Mouse (Mus musculus) CH12.LX (cell line): ENCODE results near the gene C77080. TPM values are rescaled to one million over a fixed set of nuclear protein-coding genes. Genes with fewer than 3 reads are reported as not detected.

Experiments
- DNase-seq: peaks from one replicate; pipeline ENCODE4 v3.0.0-alpha.2; 2013; ENCODE audit errors: extremely low read depth
- H3K27ac ChIP-seq: 2 replicates; pipeline ENCODE4 v1.5.1; 2012; ENCODE audit warnings: low read depth, mild to moderate bottlenecking, control low read depth, moderate library complexity; ENCODE audit not compliant: insufficient read depth
- H3K27me3 ChIP-seq: replicated peaks from 2 replicates; pipeline ENCODE3; 2012; ENCODE audit warnings: inconsistent platforms
- H3K36me3 ChIP-seq, 2 experiments: replicated peaks in 1 of 2; 2 replicates each; pipeline versions ENCODE3 to v1.6.1; 2012; ENCODE audit warnings: inconsistent platforms in 1 of 2, low read length in 1 of 2, mild to moderate bottlenecking in 1 of 2, mixed read lengths in 1 of 2, moderate library complexity in 1 of 2; ENCODE audit not compliant: control insufficient read depth in 1 of 2, insufficient read depth in 1 of 2
- H3K4me1 ChIP-seq, 2 experiments: 2 replicates each; pipeline ENCODE4 v1.6.1; 2012; ENCODE audit warnings: inconsistent platforms in 1 of 2, moderate library complexity in 1 of 2; ENCODE audit not compliant: insufficient read depth in 2 of 2, control insufficient read depth in 1 of 2
- H3K4me2 ChIP-seq: 2 replicates; pipeline ENCODE4 v1.6.1; 2012; ENCODE audit warnings: low read depth, mild to moderate bottlenecking, control low read depth; ENCODE audit not compliant: poor library complexity, insufficient read depth, severe bottlenecking
- H3K4me3 ChIP-seq, 3 experiments: fragments of 150-350 bp in 1 of 3; sonication (generic) in 1 of 3; replicated peaks in 1 of 3; 2 replicates each; pipeline versions ENCODE3 to v1.5.1; 2011 to 2012; ENCODE audit warnings: low read depth in 2 of 3, low read length in 2 of 3, mild to moderate bottlenecking in 2 of 3, moderate library complexity in 2 of 3, control low read depth in 1 of 3, improper control_type of control experiment in 1 of 3, inconsistent platforms in 1 of 3, mixed read lengths in 1 of 3; ENCODE audit not compliant: poor library complexity in 1 of 3
- H3K79me2 ChIP-seq: replicated peaks from 2 replicates; pipeline ENCODE4 v1.6.1; 2012; ENCODE audit warnings: mild to moderate bottlenecking, moderate library complexity; ENCODE audit not compliant: control insufficient read depth, poor library complexity, insufficient read depth, severe bottlenecking; ENCODE audit errors: extremely low read depth
- H3K9ac ChIP-seq: 2 replicates; pipeline ENCODE4 v1.6.1; 2012; ENCODE audit warnings: low read depth, mild to moderate bottlenecking, control low read depth, moderate library complexity; ENCODE audit not compliant: insufficient read depth
- H3K9me3 ChIP-seq: replicated peaks from 2 replicates; pipeline ENCODE3; 2012; ENCODE audit warnings: low read length, inconsistent platforms, mixed read lengths
- CHD1 ChIP-seq: IDR thresholded peaks from 2 replicates; pipeline ENCODE4 v1.6.1; 2012; ENCODE audit warnings: low read depth, low read length, improper control_type of control experiment, inconsistent platforms
- E2F4 ChIP-seq: IDR thresholded peaks from 2 replicates; pipeline ENCODE4 v1.6.1; 2011; ENCODE audit warnings: low read depth, low read length, improper control_type of control experiment; ENCODE audit not compliant: insufficient replicate concordance
- ELF1 ChIP-seq: IDR thresholded peaks from 2 replicates; pipeline ENCODE4 v1.6.1; 2014; ENCODE audit warnings: low read depth, mild to moderate bottlenecking, inconsistent platforms, low read length, improper control_type of control experiment
- GABPA ChIP-seq: IDR thresholded peaks from 2 replicates; pipeline ENCODE4 v1.6.1; 2012; ENCODE audit warnings: low read depth, low read length, improper control_type of control experiment, inconsistent platforms; ENCODE audit not compliant: insufficient replicate concordance
- JUND ChIP-seq: conservative IDR thresholded peaks from 2 replicates; pipeline ENCODE4 v1.6.1; 2011; ENCODE audit warnings: low read depth, low read length, improper control_type of control experiment
- MAFK ChIP-seq: IDR thresholded peaks from 2 replicates; pipeline ENCODE4 v1.6.1; 2011; ENCODE audit warnings: low read length, improper control_type of control experiment; ENCODE audit not compliant: insufficient replicate concordance
- PAX5 ChIP-seq: IDR thresholded peaks from 2 replicates; pipeline ENCODE4 v1.6.1; 2012; ENCODE audit warnings: low read length, inconsistent platforms, mixed read lengths
- POLR2A ChIP-seq: IDR thresholded peaks from 2 replicates; pipeline ENCODE4 v1.6.1; 2011; ENCODE audit warnings: low read depth, mild to moderate bottlenecking, improper control_type of control experiment, low read length
- RAD21 ChIP-seq: IDR thresholded peaks from 2 replicates; pipeline ENCODE4 v1.6.1; 2011; ENCODE audit warnings: low read depth, mild to moderate bottlenecking, low read length, improper control_type of control experiment, moderate library complexity
- SIN3A ChIP-seq: IDR thresholded peaks from 2 replicates; pipeline ENCODE4 v1.6.1; 2012; ENCODE audit warnings: low read length, improper control_type of control experiment, inconsistent platforms
- SMC3 ChIP-seq: IDR thresholded peaks from 2 replicates; pipeline ENCODE4 v1.6.1; 2011; ENCODE audit warnings: low read depth, low read length, improper control_type of control experiment
- TBP ChIP-seq: conservative IDR thresholded peaks from 2 replicates; pipeline ENCODE4 v1.6.1; 2011; ENCODE audit warnings: low read depth, low read length, improper control_type of control experiment
- USF1 ChIP-seq: IDR thresholded peaks from 2 replicates; pipeline ENCODE4 v1.6.1; 2014; ENCODE audit warnings: low read depth, mild to moderate bottlenecking, inconsistent platforms, low read length, improper control_type of control experiment
- ZC3H11A ChIP-seq: IDR thresholded peaks from 2 replicates; pipeline ENCODE4 v1.6.1; 2012; ENCODE audit warnings: low read depth, mild to moderate bottlenecking, inconsistent platforms, low read length, improper control_type of control experiment
- ZNF384 ChIP-seq: IDR thresholded peaks from 2 replicates; pipeline ENCODE4 v1.6.1; 2012; ENCODE audit warnings: low read depth, low read length, improper control_type of control experiment, inconsistent platforms
- dilution Hi-C: fragments of 300-500 bp; cut with MboI; formaldehyde crosslinking; loops from 2 replicates; pipeline ENCODE4 v1.14.3; 2020; ENCODE audit warnings: low sequenced_read_pairs; ENCODE audit not compliant: extremely low pct_unique_long_range_greater_than_20kb, extremely low pct_ligation_motif_present
- in situ Hi-C: fragments of 300-500 bp; cut with MboI; formaldehyde crosslinking; loops from 3 replicates; pipeline ENCODE4 v1.14.3; 2019; ENCODE audit warnings: low sequenced_read_pairs, low pct_ligation_motif_present, low pct_unique_long_range_greater_than_20kb, mixed read lengths
- polyA plus RNA-seq: library from polyadenylated mRNA; unstranded; fragments of >175 nt; gene quantifications from 2 replicates; pipeline ENCODE4 v1.2.1, GENCODE M21; 2012; ENCODE audit warnings: low read depth; ENCODE audit not compliant: insufficient read length
- total RNA-seq, 2 experiments: library from RNA; depleted of rRNA; stranded (reverse); fragments of 300-350 nt in 1 of 2; fragments of >200 nt in 1 of 2; gene quantifications; 2 replicates each; pipeline ENCODE4 v1.2.3; 2012 to 2014

The C77080 gene
- total and polyA plus RNA-seq, 3 experiments, result 0.38 to 1.1 TPM; not detected in 1

- dilution Hi-C loops, result no loop called here
- peaks cover 9 to 28% of the 10 kb centered on the region in 2 experiments for H3K4me1 ChIP-seq
Measured at GRCm38 (mm10) chr4:129237843-129238441, 23.3 kb downstream of the C77080 start.

DNA sequence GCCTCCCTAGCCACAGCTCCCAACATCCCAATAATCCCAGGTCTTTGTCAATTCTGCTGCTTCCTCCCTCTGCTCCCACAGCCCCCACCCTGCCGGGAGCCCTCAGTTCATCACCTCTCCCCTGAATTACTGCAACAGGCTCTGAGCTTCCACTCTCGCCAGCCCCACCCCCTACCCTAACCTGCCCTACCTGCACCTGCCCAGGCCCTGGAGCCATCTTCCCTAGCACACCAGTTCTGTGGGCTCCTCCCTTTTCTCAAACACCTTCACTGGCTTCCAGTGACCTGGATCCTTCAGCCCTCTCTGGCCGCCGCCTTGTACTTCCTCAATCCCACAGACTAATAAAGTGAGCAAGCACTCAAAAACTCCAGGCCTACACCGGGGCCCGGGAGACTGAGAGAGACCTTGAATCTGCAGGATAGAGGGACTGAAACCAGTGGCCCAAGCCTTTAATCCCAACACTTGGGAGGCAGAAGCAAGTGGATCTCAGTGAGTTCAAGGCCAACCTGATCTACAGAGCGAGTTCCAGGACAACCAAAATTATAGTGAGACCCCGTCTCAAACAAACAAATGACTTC lies 24.9 kb downstream of the C77080 start:
- no peak overlapping the region for H3K27ac ChIP-seq
- H3K4me2 ChIP-seq, result no peak overlapping the region
- peaks cover 13% of the 10 kb centered on the region for H3K27me3 ChIP-seq
- no peaks in the 10 kb centered on the region for H3K9me3 ChIP-seq
- in situ Hi-C loops, result no loop called here
- H3K4me1 ChIP-seq, result peaks cover 10 to 28% of the 10 kb centered on the region in 2 experiments
- dilution Hi-C loops, result no loop called here
- no peak for DNase-seq
- H3K79me2 ChIP-seq, result no peaks in the 10 kb centered on the region
- no peak overlapping the region for H3K4me3 ChIP-seq
- H3K36me3 ChIP-seq, result no peaks in the 10 kb centered on the region
- no peak overlapping the region for H3K9ac ChIP-seq
- TF ChIP-seq TBP (no peak), ZC3H11A (no peak), GABPA (no peak), SMC3 (no peak), ELF1 (no peak), CHD1 (no peak)

More at GRCm38 (mm10) chr4:129237843-129238441, 23.3 kb downstream of the C77080 start:
- Histone ChIP-seq H3K79me2 (no peaks in the 10 kb centered on the region), H3K9ac (no peak overlapping the region), H3K4me2 (no peak overlapping the region), H3K27ac (no peak overlapping the region), H3K27me3 (peaks cover 13% of the 10 kb centered on the region), H3K4me3 (no peak overlapping the region)
- no peak for DNase-seq
- in situ Hi-C loops, result no loop called here
- TF ChIP-seq MAFK (no peak), SMC3 (no peak), ZNF384 (no peak)
- TF ChIP-seq, all 38 proteins: peak for 0
- H3K36me3 ChIP-seq, result no peaks in the 10 kb centered on the region
- H3K9me3 ChIP-seq, result no peaks in the 10 kb centered on the region

DNA sequence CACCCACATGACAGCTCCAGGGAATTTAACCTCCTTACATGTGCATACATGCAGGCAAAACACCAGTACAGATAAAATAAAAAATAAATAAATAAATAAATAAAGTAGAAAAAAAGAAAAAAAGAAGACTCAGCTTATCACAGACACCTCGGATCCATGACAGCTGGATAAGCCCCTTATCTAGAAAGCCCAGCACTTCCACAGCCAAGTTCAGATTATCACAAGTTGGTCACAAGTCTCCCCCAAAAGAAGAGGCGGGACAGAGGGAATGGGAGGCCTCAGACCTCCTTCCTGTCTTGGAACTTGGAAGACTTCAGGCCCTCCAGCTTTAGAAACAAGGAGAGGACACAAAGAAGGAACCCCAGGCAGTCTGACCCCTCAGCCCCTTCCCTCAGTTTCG lies 26.1 kb downstream of the C77080 start:
- no peak for DNase-seq
- Histone ChIP-seq H3K27me3 (peaks cover 9% of the 10 kb centered on the region), H3K79me2 (no peaks in the 10 kb centered on the region), H3K27ac (no peak overlapping the region), H3K9me3 (no peaks in the 10 kb centered on the region), H3K9ac (no peak overlapping the region), H3K4me1 (peaks cover 10 to 31% of the 10 kb centered on the region in 2 experiments), H3K36me3 (no peaks in the 10 kb centered on the region), H3K4me2 (no peak overlapping the region), H3K4me3 (no peak overlapping the region)
- dilution Hi-C loops (no loop called here), in situ Hi-C loops (no loop called here)
- TF ChIP-seq PAX5, result no peak
- TF ChIP-seq SIN3A, result no peak
- no peak for TF ChIP-seq E2F4
- no peak for TF ChIP-seq POLR2A
- no peak for TF ChIP-seq RAD21
- no peak for TF ChIP-seq JUND
- no peak for TF ChIP-seq USF1
